Mouse (Mus musculus) sigmoid colon, adult 10 weeks (tissue): ENCODE results near the gene Olfr871. TPM values are rescaled to one million over a fixed set of nuclear protein-coding genes. Genes with fewer than 3 reads are reported as not detected.

Experiments used
- polyA plus RNA-seq: library from polyadenylated mRNA; stranded (reverse); fragments of 350-450 nt; fragmentation: Illumina TruSeq; extraction: RNeasy Lipid Tissue Mini Kit (QIAGEN cat#74804); gene quantifications from one replicate; pipeline ENCODE4 v1.2.3, GENCODE M21; 2014; ENCODE audit warnings: low read depth, low replicate concordance

Olfr871 gene
- not detected for polyA plus RNA-seq

GRCm38 (mm10) chr9:20211907-20212306, at the start of gene Olfr871:
Gene Olfr871, plus strand, starts transcription at chr9:20212207.

GRCm38 (mm10) chr9:20173957-20174356, 38.0 kb upstream of the Olfr871 start, which contains the start of gene Olfr870:
Gene Olfr870, minus strand, starts transcription at chr9:20174057.

GRCm38 (mm10) chr9:20236819-20237218, 24.8 kb downstream of the Olfr871 start, which contains the start of gene Olfr872:
Gene Olfr872, plus strand, starts transcription at chr9:20237119.

Other genes starting within 250 kb of the Olfr871 start
- gene Olfr866, start 184.2 kb upstream of the Olfr871 start, polyA plus RNA-seq, result not detected
- not detected for gene Olfr867, start 154.6 kb upstream of the Olfr871 start, polyA plus RNA-seq
- not detected for gene Olfr868, start 113.6 kb upstream of the Olfr871 start, polyA plus RNA-seq
- not detected for gene Olfr869, start 83.2 kb upstream of the Olfr871 start, polyA plus RNA-seq
- not detected for gene Olfr870, start 38.1 kb upstream of the Olfr871 start, polyA plus RNA-seq
- not detected for gene Olfr872, start 24.9 kb downstream of the Olfr871 start, polyA plus RNA-seq
- not detected for gene Olfr39, start 70.1 kb downstream of the Olfr871 start, polyA plus RNA-seq
- gene Olfr873, start 86.3 kb downstream of the Olfr871 start, polyA plus RNA-seq, result not detected
- gene Olfr18, start 123.9 kb downstream of the Olfr871 start, polyA plus RNA-seq, result not detected
- 26.3 TPM for gene Zfp560, start 173.0 kb downstream of the Olfr871 start, polyA plus RNA-seq
- 36.7 TPM for gene Zfp26, start 248.0 kb downstream of the Olfr871 start, polyA plus RNA-seq